Mouse (Mus musculus) gastrocnemius, adult 2 months (tissue): ENCODE measurements around the gene Gp1ba. TPM values are rescaled to one million over a fixed set of nuclear protein-coding genes. Genes with fewer than 3 reads are reported as not detected.
A peak's percentile ranks its signal among the peaks of the same experiment; 100 is the strongest.

Source experiments
- DNase-seq: peaks from one replicate; pipeline ENCODE4 v3.0.0; 2022
- H3K27ac ChIP-seq: fragments of 200-600 bp; 2 replicates; pipeline ENCODE4 v1.8.1; 2022; ENCODE audit warnings: mild to moderate bottlenecking
- H3K4me3 ChIP-seq: fragments of 200-600 bp; 2 replicates; pipeline ENCODE4 v1.8.1; 2022; ENCODE audit warnings: mild to moderate bottlenecking, moderate library complexity
- CTCF ChIP-seq: fragments of 200-600 bp; IDR thresholded peaks from 2 replicates; pipeline ENCODE4 v1.8.1; 2022; ENCODE audit warnings: antibody characterized with exemption, mild to moderate bottlenecking, moderate library complexity
- intact Hi-C: fragments of 180-260 bp; cut with DNase I; formaldehyde crosslinking; loops from one replicate; pipeline ENCODE4 v1.15.1; 2025
- total RNA-seq, 2 experiments: library from RNA; stranded (reverse); gene quantifications; 2 replicates each; pipeline ENCODE4 v1.2.3; 2021

Gene Gp1ba
- total RNA-seq, 2 experiments from 2014 or later, result not detected

DNA sequence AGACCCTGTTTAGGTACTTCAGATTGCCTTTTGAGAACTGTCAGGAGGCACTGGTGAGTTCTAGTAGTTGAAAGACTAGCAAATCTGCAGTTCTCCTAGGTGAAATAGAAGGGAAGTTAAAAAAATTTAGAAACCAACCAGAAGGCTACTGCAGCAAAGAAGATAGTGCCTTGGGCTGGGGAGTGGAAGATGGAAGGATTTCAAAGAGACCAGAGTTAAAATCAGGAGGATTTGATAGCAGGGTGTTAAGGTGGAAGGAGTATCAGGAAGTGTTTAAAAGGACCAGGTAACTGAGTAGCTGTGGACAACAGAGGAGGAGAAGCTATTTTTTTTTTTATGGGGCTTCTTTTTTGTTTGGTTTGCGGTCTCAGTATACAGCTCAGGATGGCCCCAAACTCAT lies 1.2 kb upstream of the Gp1ba start:
- no peak for DNase-seq
- TF ChIP-seq CTCF, result no peak
- intact Hi-C loops, result no loop called here
- no peak overlapping the region for H3K27ac ChIP-seq
- H3K4me3 ChIP-seq, result no peak overlapping the region

DNA sequence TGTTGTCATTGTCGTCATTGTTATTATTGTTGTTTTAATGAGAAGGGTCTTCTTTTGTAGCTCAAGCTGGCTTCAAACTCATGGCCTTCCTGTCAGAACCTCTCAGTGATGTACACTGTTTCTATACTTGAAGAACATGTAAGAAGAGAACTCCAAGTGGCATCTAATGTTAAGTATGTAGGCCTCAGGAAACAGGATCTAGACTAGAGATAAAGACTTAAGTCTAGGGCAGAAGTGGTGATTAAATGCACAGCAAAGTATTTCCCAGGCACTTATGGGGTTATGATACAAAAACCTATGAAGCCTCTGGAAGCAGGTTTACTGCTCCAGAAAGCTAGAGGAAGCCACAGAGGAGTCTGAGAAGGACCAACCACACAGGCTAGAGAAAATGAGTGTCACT lies 629 bp upstream of the Gp1ba start:
- intact Hi-C loops, result no loop called here
- no peak overlapping the region for H3K27ac ChIP-seq
- no peak overlapping the region for H3K4me3 ChIP-seq
- no peak for DNase-seq
- no peak for TF ChIP-seq CTCF

DNA sequence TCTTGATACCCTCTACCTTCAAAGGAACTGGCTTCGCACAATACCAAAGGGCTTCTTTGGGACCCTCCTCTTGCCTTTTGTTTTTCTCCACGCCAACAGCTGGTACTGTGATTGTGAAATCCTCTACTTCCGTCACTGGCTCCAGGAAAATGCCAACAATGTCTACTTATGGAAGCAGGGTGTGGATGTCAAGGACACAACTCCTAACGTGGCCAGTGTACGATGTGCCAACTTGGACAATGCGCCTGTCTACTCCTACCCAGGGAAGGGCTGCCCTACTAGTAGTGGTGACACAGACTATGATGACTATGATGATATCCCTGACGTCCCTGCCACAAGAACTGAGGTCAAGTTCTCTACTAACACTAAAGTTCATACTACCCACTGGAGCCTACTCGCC lies 1.1 kb downstream of the Gp1ba start:
- no peak overlapping the region for H3K27ac ChIP-seq
- no peak for DNase-seq
- intact Hi-C loops, result loop anchor here (10.0 kb wide), 1 partner anchor 645 kb away; the partner anchor contains the start of genes Gabarap and Phf23
- no peak for TF ChIP-seq CTCF
- no peak overlapping the region for H3K4me3 ChIP-seq

DNA sequence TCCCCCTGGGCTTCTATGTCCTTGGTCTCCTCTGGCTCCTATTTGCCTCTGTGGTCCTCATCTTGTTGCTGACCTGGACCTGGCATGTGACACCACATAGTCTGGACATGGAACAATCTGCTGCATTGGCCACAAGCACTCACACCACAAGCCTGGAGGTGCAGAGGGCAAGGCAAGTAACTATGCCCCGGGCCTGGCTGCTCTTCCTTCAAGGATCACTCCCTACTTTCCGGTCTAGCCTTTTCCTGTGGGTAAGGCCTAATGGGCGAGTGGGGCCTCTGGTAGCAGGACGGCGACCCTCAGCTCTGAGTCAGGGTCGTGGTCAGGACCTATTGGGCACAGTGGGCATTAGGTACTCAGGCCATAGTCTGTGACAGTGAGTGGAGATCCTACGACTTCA lies 2.3 kb downstream of the Gp1ba start:
- TF ChIP-seq CTCF, result no peak
- H3K27ac ChIP-seq, result no peak overlapping the region
- H3K4me3 ChIP-seq, result no peak overlapping the region
- no peak for DNase-seq
- intact Hi-C loops, result loop anchor here (10.0 kb wide), 1 partner anchor 646 kb away; the partner anchor contains the start of genes Gabarap and Phf23

DNA sequence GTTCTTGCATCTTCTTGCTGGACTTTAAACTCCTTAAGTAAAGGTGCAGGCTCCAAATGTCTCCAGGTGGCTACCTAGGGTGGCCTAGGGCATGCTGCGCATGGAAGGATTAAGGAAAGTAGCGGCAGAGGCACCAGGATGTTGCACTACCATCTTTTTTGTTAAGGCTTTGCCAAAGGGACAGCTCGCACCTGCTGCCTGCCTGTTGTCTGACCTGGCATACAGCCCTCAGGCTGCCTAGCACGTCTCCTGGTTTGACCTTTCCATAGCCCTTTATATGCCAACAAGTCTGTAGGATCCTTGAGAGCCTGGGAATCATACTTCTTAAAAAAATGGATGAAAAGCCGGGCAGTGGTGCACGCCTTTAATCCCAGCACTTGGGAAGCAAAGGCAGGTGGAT lies 4.1 kb downstream of the Gp1ba start:
- TF ChIP-seq CTCF, result no peak
- DNase-seq, result peak; percentile 75
- intact Hi-C loops, result loop anchor here (10.0 kb wide), 1 partner anchor 648 kb away; the partner anchor contains the start of genes Gabarap and Phf23
- Histone ChIP-seq H3K27ac (peak overlapping the region; percentile 66), H3K4me3 (no peak overlapping the region)

DNA sequence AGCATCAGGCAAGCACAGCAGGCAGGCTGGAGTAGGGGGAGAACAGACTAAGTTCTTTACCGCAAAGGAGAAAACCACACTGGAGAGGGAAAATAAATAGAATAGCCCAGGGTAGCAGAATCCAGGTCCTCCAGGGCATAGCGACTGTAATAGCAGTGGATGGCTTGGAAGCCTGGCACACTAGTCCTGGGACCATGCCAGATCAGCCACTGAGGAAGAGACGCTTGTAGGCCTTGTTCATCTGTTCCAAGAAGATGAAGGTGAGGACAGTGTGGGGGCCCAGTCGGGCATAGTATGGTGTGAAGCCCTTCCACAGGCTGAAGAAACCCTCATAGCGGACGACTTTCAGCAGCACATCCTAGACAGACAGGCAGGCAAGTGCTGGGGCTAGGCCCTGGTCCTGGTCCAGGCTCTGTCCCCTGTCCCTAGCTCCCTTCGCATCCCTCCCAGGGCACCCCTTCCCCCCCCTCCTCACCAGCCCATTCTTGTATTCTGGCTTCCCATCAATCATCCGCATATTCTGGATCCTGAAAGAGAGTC lies 5.7 kb downstream of the Gp1ba start:
- no peak overlapping the region; the same call in 1 of the 2 replicates for H3K4me3 ChIP-seq
- intact Hi-C loops, result loop anchor here (10.0 kb wide), 1 partner anchor 650 kb away; the partner anchor contains the start of genes Gabarap and Phf23
- peak overlapping the region; percentile 66 for H3K27ac ChIP-seq
- no peak for TF ChIP-seq CTCF
- no peak for DNase-seq

DNA sequence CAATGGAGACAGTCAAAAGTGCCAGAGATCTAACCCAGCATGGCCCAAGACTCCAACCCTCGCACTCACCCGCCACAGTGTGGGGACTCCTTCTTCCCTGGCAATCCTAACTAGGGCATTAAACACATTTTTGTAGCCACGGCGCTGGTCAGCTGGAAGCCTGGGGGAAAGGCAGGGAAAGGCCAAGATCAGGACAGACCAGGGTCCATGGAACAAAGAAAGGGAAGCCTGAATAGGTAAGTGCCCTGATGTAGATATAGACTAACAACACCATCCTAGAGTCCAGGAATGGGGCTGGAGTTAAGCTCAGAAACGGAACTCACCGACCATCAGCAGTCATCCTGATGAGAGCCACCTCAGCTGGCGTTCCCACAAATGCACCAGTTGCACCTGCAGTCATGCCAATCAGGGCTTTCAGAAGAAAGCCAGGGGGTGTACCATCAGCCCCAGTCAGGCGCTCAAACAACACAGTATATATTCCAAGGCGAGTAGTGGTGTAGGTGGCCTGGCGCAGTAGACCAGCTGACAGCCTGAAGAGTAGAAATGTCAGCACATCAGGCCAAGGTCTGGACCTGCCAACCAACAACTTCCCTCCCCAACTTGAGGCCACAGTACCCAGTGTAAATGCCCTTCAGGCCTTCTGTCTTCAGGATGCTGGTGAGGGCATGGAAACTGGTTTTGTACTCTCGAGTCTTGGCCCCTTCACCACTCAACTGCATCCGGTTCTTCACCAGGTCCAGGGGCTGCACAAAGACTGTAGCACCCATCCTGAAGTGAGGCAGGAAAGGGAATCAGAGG lies 6.7 kb downstream of the Gp1ba start:
- Histone ChIP-seq H3K4me3 (peak overlapping the region; percentile 91), H3K27ac (peak overlapping the region; percentile 97)
- TF ChIP-seq CTCF, result no peak
- no peak for DNase-seq
- intact Hi-C loops, result loop anchor here (10.0 kb wide), 1 partner anchor 651 kb away; the partner anchor contains the start of genes Gabarap and Phf23

DNA sequence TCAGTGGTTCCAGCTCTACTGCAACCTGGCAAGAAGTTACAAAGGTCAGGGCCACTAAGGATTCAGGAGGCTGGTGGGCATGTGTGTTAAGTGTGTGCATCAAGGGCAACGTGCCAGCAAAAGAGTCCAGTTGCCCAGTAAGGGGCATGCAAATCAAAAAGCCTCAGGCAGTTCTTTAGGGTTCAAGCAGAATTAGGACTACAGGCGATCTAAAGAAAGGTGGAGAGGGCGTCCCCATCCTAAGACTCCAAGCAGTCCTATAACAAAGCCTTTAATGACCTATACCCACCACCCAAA lies 7.3 kb downstream of the Gp1ba start:
- H3K27ac ChIP-seq, result peak overlapping the region; percentile 97
- no peak for TF ChIP-seq CTCF
- no peak for DNase-seq
- intact Hi-C loops, result loop anchor here (10.0 kb wide), 1 partner anchor 651 kb away; the partner anchor contains the start of genes Gabarap and Phf23
- H3K4me3 ChIP-seq, result peak overlapping the region; percentile 91

DNA sequence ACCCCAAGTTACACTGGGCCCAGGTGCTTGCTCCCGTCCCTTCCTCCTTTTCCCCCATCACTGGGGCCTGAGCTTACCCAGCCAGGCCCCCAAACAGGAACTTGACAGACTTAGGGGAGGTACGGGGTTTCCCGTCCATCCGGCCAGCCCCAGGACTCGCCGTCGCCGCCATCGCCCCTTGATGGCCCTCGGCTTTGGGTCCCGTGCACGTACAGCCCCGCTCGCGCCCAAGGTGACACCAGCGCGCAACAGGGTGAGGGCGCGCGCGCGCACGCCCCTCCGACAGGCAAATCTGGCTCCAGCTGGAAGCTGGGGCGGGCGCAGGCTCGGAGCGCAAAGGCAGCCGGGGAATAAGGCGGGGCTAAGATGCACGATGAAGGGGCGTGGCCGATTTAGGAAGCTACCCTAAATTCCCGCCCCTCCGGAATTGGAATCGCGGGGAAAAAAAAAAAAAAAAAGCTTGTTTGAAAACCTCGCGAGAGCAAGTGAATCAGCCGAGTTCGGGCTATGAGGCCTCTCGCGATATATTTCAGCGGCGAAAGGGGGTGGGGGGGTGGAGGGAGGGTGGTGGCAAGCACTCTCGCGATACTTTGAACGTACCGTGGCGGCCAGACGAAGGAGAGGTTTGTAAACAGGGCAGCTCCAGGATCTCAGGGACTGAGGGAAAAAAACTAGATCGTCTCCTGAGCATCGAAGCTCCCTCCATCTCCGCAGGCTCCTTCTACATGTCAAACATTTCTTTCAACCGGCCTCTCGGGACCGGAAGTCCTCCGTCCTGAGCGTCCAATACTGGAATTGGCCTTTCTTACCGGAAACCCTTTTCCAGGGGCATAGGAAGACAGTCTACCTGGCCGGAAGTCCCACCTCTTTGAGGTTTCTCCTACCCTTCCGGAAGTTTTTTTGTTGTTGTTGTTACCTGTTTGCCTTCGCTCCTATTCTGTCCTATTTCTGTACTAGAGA lies 8.0 kb downstream of the Gp1ba start, which contains the start of the genes Rnf167 and Slc25a11:
Gene Rnf167, plus strand, starts transcription at position 545 of the 960 bp plus-strand sequence.
Gene Slc25a11, minus strand, starts transcription at position 789 of the 960 bp plus-strand sequence.
- no peak; the same call in 1 of the 2 replicates for TF ChIP-seq CTCF
- peak within 1 kb of the TSS; percentile 91 for H3K4me3 ChIP-seq
- DNase-seq, result peak; percentile 98
- intact Hi-C loops, result loop anchor here (10.0 kb wide), 1 partner anchor 652 kb away; the partner anchor contains the start of genes Gabarap and Phf23
- peak within 1 kb of the TSS; percentile 97 for H3K27ac ChIP-seq

DNA sequence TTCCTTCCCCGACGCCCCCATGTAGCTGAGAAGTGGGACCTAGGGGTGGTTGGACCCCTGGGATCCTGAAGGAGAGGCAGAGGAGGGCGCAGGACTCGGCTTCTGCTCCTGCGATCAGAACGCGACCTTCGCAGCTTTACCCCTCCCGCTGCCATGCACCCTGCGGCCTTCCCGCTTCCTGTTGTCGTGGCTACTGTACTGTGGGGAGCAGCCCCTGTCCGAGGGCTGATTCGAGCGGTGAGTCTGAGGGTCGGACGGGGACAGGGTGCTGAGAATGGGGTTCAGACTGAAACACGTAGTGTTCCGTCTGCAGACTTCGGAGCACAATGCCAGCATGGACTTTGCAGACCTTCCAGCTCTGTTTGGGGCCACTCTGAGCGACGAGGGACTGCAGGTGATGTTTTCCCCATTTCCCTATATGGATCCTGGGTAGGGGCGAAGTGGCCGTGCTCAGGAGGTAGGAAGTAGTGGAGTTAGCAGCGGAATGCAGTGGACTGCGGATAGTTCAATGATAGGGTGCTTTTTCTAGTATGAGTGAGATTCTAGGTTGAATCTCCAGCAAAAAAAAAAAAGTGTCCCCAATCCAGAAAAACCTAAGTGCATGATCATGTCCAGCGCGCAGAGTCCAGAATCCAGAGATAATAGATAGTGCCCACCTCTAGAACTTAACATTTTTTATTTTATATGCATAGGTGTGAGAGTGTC lies 8.9 kb downstream of the Gp1ba start:
- no peak for TF ChIP-seq CTCF
- peak; percentile 60 for DNase-seq
- intact Hi-C loops, result loop anchor here (2.0 to 10.0 kb wide), 2 partner anchors 51 to 653 kb away; partner anchors contain the start of genes Gabarap and Phf23
- Histone ChIP-seq H3K27ac (peak overlapping the region; percentile 94), H3K4me3 (peak overlapping the region; percentile 91)

DNA sequence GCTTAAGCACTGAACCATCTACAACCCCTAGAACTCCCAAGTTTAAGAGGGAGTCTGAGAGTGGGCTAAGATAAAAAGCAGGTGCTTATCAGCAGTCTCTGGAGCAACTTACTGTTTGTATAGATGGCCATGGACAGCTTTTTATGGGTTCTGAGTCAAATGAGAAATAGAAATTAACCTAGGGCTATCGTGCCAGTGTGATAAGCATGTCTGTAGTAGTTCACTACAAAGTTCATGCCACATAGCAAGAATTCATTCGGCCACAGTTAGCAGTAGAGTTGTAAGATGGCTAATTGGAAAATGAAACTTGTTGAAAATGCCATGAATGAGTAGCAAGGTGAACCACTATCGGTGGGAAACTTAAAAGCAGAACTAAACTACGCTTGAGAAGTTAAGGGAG lies 9.6 kb downstream of the Gp1ba start:
- no peak for TF ChIP-seq CTCF
- Histone ChIP-seq H3K4me3 (peak overlapping the region; percentile 91), H3K27ac (peak overlapping the region; percentile 94)
- intact Hi-C loops, result loop anchor here (2.0 to 10.0 kb wide), 2 partner anchors 50 to 654 kb away; partner anchors contain the start of genes Gabarap and Phf23
- no peak for DNase-seq
